Mouse (Mus musculus) neural tube, embryonic 13.5 days (tissue): ENCODE measurements at regions not wholly inside any gene's neighbourhood (a gene's known extent, or its start where the extent isn't known, plus 50 kb on each side); places are given as distances from the start of the nearest gene placed in this dataset.
A peak's percentile ranks its signal among the peaks of the same experiment; 100 is the strongest.

Experiments used
- ATAC-seq: fragments of 200-750 bp; cut with Nextera tagmentation; 2 replicates; pipeline ENCODE4 v1.8.0; 2017; ENCODE audit warnings: low read depth, mild to moderate bottlenecking, moderate TSS enrichment, moderate library complexity
- H3K27ac ChIP-seq: fragments of 300-500 bp; sonication (generic); replicated peaks from 2 replicates; pipeline ENCODE4 v1.5.1; 2015; ENCODE audit warnings: moderate library complexity, mild to moderate bottlenecking, inconsistent platforms
- H3K27me3 ChIP-seq: fragments of 300-500 bp; sonication (generic); 2 replicates; pipeline ENCODE4 v1.6.1; 2015; ENCODE audit warnings: mild to moderate bottlenecking, inconsistent platforms
- H3K36me3 ChIP-seq: fragments of 300-500 bp; sonication (generic); 2 replicates; pipeline ENCODE4 v1.6.1; 2015; ENCODE audit warnings: mild to moderate bottlenecking, inconsistent platforms
- H3K4me1 ChIP-seq: fragments of 300-500 bp; sonication (generic); replicated peaks from 2 replicates; pipeline ENCODE4 v1.6.1; 2015; ENCODE audit warnings: inconsistent platforms
- H3K4me2 ChIP-seq: fragments of 300-500 bp; sonication (generic); 2 replicates; pipeline ENCODE4 v1.6.1; 2015; ENCODE audit warnings: inconsistent platforms, mild to moderate bottlenecking, moderate library complexity
- H3K4me3 ChIP-seq: fragments of 300-500 bp; sonication (generic); 2 replicates; pipeline ENCODE4 v1.5.1; 2015; ENCODE audit warnings: mild to moderate bottlenecking, inconsistent platforms
- H3K9ac ChIP-seq: fragments of 300-500 bp; sonication (generic); 2 replicates; pipeline ENCODE4 v1.6.1; 2015; ENCODE audit warnings: moderate library complexity, mild to moderate bottlenecking, inconsistent platforms
- H3K9me3 ChIP-seq: fragments of 300-500 bp; sonication (generic); 2 replicates; pipeline ENCODE4 v1.6.1; 2016; ENCODE audit warnings: inconsistent platforms
- WGBS: fragments of 180-500 bp; shearing (Covaris S2); methylation state at CpG from one replicate; pipeline ENCODE4 v1.1.7; 2015; 5-methylcytosine and 5-hydroxymethylcytosine counted together

DNA sequence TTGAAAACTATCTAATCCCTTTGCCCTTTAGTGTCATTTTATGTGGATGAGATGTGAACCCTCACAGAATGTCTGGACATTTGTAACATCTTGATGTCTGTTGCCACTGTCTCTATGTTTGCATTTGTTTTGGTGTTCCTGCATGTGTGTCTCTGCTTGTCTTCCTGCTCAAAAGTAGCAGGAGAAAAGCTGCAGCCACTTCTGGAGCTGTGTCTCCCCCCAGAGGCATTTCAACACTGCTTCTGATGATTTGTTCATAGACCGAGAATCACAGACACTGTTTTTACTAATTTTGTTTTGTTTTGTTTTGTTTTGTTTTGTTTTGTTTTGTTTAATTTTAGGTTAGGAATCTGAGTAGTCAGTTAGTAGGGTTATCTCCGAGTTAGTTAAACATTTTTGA, 883.8 kb downstream of the Gbe1 start:
- no peak overlapping the region for H3K4me2 ChIP-seq
- no peaks in the 10 kb centered on the region for H3K4me1 ChIP-seq
- ATAC-seq: no peak
- no peaks in the 10 kb centered on the region for H3K36me3 ChIP-seq
- H3K9ac ChIP-seq: no peak overlapping the region
- H3K9me3 ChIP-seq: no peaks in the 10 kb centered on the region
- WGBS: 79% methylated on average over 2 of the region's 2 CpGs
- H3K27me3 ChIP-seq: no peaks in the 10 kb centered on the region
- H3K27ac ChIP-seq: no peak overlapping the region
- H3K4me3 ChIP-seq: no peak overlapping the region

DNA sequence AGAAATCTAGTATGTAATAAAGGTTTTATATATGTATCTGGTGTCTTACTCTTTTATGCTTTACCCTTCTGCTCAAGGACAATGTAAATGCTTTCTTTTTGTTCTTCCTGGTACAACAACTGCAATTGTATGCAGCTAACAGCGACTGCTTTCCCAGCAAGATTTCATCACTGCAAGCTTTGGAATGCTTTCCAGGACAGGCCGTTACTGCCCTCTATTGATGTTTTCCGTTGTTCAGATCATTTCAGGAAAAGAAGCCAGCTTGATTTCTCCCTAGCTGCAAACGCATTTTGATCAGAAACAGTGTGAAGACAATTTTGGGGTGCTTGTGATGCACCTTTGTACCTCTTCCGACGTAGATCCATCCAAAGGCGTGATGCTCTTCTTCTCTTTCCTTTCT, 895.1 kb downstream of the Gbe1 start:
- Histone ChIP-seq H3K36me3 (no peaks in the 10 kb centered on the region), H3K4me2 (no peak overlapping the region), H3K27ac (no peak overlapping the region), H3K27me3 (no peaks in the 10 kb centered on the region), H3K4me1 (no peaks in the 10 kb centered on the region), H3K9ac (no peak overlapping the region), H3K4me3 (no peak overlapping the region), H3K9me3 (no peaks in the 10 kb centered on the region)
- ATAC-seq: no peak
- WGBS: 60% methylated on average over 7 of the region's 7 CpGs

DNA sequence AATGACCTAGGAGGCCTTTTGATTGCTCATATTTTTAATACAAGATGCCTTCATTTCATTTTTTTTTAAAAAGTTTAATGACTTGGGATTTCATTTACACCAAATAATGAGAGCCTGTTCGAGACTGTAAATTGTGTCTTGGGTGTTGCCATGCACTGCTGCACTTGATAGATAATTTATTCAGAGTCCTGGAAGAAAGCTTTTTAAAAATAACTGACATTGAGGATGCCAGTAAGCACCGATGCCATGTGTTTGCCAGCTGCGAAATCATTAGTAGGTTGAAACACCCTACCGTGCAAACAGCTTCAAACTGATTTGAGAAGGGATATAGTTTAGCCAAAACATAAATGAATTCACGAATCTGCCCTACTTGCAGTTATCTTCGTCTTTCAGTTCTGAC, 910.7 kb downstream of the Gbe1 start:
- H3K4me3 ChIP-seq: no peak overlapping the region
- whole genome bisulfite sequencing: 61% methylated on average over 6 of the region's 6 CpGs
- no peaks in the 10 kb centered on the region for H3K9me3 ChIP-seq
- no peak for ATAC-seq
- H3K27ac ChIP-seq: no peak overlapping the region
- H3K9ac ChIP-seq: no peak overlapping the region
- H3K27me3 ChIP-seq: no peaks in the 10 kb centered on the region
- no peaks in the 10 kb centered on the region for H3K36me3 ChIP-seq
- H3K4me1 ChIP-seq: no peaks in the 10 kb centered on the region
- H3K4me2 ChIP-seq: no peak overlapping the region

DNA sequence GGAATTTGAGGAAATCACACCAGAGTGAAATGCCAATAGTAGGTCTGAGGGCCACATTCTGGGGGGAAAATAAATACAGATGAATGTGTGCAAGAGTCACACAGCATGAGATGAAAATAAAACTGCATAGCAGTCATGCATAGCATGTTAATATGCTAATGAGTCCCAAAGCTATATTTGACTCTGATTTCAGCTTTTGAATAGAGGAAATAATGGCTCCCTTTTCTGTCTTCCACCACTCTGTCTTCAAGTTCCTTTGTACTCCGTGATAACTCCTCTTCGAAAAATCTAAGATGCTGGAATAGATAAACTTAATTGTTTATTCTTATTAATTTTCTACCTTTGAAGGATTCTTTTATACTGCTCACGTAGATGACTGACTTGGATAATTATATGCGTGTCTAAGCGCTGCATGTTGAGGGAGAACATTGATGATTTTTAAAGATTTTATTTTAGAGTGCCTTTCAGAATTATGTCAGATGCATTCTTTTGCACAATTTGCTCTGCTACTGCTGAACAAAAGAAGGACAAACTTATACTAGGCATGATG, 916.4 kb downstream of the Gbe1 start:
- Histone ChIP-seq H3K27me3 (no peaks in the 10 kb centered on the region), H3K4me1 (no peaks in the 10 kb centered on the region), H3K36me3 (no peaks in the 10 kb centered on the region), H3K9me3 (no peaks in the 10 kb centered on the region), H3K9ac (no peak overlapping the region), H3K4me2 (no peak overlapping the region), H3K27ac (no peak overlapping the region), H3K4me3 (no peak overlapping the region)
- 0 out of 2 replicates have a peak, but pooled peaks have one; percentile 36 for ATAC-seq
- WGBS: 65% methylated on average over 5 of the region's 5 CpGs

DNA sequence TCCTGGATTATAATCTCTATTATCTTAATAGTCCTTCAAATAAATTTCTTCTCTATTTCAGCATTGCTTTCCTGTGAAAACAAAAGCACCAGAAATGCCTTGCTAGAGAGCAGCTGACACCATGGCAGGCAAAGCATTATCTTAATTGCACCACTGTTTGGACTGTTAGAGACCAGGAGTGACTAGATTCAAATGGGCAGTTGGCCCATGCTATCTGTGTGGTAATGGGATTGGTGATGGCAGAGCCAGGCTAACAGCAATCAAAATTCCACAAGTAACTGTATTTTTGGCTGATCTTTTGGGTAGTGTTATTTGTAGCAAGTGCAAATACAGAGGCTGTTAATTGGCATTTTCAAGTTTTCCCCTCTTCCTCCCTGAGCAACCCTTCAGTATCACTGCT, 929.3 kb downstream of the Gbe1 start:
- H3K27me3 ChIP-seq: no peaks in the 10 kb centered on the region
- H3K36me3 ChIP-seq: no peaks in the 10 kb centered on the region
- H3K9ac ChIP-seq: no peak overlapping the region
- no peaks in the 10 kb centered on the region for H3K9me3 ChIP-seq
- H3K4me2 ChIP-seq: no peak overlapping the region
- ATAC-seq: no peak
- H3K4me1 ChIP-seq: no peaks in the 10 kb centered on the region
- H3K4me3 ChIP-seq: no peak overlapping the region
- no peak overlapping the region for H3K27ac ChIP-seq

DNA sequence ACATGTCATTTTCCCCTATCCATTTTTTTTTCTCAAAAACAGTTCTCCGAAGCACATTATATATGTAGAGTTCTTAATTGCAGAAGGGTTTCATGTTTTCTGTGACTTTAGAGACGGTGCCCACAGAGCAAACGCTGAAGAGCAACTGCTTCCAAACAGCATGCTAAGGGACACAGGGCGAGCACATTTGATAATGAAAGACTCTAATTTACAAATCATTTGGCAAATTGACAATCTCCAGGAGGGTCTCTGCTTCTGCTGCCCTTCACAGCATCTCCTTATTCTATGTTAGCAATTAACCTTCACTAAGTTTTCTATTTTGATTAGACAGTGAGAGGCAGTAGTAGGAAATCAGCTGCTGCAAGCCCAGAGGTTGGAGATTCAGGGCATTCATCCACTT, 929.7 kb downstream of the Gbe1 start:
- 70% methylated on average over 4 of the region's 4 CpGs for WGBS
- no peak for ATAC-seq

DNA sequence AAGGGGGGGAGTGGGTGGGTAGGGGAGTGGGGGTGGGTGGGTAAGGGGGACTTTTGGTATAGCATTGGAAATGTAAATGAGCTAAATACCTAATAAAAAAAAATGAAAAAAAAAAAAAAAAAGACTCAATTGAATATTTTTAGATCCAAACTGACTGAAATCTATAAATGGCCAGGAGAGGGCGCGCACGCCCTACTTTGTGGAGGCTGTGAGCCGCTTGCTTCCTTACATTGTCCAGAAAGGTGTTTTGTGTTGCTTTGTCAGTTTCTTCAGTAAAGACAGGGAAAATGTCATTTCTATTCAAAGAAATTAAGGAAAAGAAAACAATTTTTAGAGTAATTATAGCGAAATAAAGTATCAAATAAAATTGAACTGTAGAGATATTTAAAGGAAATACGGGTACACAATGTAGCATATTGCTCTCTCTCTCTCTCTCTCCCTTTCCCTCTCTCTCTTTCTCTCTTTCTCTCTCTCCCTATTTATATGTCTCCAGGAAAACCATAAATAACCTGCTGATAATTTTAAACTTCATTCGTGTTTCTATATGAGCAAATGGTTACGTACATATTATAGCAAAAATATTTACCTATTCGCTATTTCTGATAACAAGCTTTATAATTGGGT, 933.9 kb downstream of the Gbe1 start:
- Histone ChIP-seq H3K4me1 (no peaks in the 10 kb centered on the region), H3K27me3 (no peaks in the 10 kb centered on the region), H3K36me3 (no peaks in the 10 kb centered on the region), H3K9me3 (no peaks in the 10 kb centered on the region), H3K9ac (no peak overlapping the region), H3K4me2 (no peak overlapping the region), H3K4me3 (no peak overlapping the region), H3K27ac (no peak overlapping the region)
- 32% methylated on average over 9 of the region's 9 CpGs for WGBS
- ATAC-seq: peak; percentile 75

More for the DNA sequence above, 929.7 kb downstream of the Gbe1 start:
- Histone ChIP-seq H3K4me3 (no peak overlapping the region), H3K27me3 (no peaks in the 10 kb centered on the region), H3K4me1 (no peaks in the 10 kb centered on the region), H3K9me3 (no peaks in the 10 kb centered on the region), H3K27ac (no peak overlapping the region), H3K36me3 (no peaks in the 10 kb centered on the region), H3K4me2 (no peak overlapping the region), H3K9ac (no peak overlapping the region)

DNA sequence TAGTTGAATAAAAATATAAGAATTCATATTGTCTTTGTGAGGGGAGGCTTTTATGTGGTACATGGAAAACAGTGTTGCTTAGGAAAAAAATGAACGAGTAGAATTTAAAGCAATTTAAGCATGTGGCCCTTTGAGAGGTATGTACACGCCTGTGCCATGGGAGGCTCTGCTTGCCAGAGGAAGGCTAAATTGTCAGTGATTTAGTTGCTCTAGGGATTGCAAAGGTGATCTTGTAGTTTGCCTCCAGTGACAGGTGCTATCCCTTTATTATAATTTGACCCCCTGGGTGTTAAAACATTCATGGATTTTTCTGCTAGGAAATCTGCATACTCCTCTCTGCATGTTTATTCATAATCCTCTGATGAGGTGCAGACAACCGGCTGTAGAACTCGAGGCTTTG, 942.0 kb downstream of the Gbe1 start:
- 47% methylated on average over 4 of the region's 4 CpGs for WGBS
- Histone ChIP-seq H3K36me3 (no peaks in the 10 kb centered on the region), H3K9me3 (no peaks in the 10 kb centered on the region), H3K27ac (no peak overlapping the region), H3K4me1 (no peaks in the 10 kb centered on the region), H3K9ac (no peak overlapping the region), H3K4me3 (no peak overlapping the region), H3K27me3 (no peaks in the 10 kb centered on the region), H3K4me2 (no peak overlapping the region)
- no peak for ATAC-seq

DNA sequence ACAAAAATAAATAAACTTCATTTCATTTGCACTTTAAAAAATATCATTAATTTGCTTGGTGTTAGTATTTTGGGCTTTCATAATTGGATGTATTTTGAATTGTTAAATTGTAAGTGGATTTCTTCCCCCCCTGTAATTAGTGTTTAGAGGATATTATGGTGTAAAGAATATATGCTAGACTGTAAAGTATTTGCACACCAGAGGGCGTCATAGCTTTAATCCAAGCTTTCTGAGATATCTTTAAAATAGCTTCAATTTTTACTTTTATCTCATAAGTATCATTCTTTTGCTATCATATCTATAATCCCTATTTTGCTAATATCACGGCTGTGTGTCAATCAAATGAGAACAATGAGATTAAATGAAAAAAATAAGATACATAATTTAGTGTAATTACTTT, 942.4 kb downstream of the Gbe1 start:
- Histone ChIP-seq H3K9me3 (no peaks in the 10 kb centered on the region), H3K9ac (no peak overlapping the region), H3K4me2 (no peak overlapping the region), H3K36me3 (no peaks in the 10 kb centered on the region), H3K27me3 (no peaks in the 10 kb centered on the region), H3K4me1 (no peaks in the 10 kb centered on the region), H3K27ac (no peak overlapping the region), H3K4me3 (no peak overlapping the region)
- WGBS: 74% methylated on average over 2 of the region's 2 CpGs
- no peak for ATAC-seq

DNA sequence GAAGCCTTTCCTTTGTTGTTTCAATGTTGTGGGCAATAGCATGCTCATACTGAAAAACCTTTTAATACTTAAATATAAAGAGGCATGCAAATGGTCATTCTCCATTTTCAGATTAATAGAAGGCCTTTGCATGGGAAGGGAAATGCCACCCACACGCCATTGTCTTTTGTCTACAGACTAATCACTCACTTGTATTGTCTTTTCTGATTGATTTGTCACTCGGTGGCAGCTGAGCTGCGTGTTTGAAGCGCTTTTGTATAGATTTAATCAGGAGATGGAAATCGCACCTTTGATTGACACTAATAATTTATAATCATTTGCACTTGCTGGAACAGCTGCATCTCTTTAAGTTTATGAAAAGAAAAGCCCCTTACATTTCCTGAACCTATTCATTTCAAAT, 953.4 kb downstream of the Gbe1 start:
- Histone ChIP-seq H3K9me3 (no peaks in the 10 kb centered on the region), H3K27ac (no peak overlapping the region), H3K4me2 (no peak overlapping the region), H3K9ac (no peak overlapping the region), H3K36me3 (no peaks in the 10 kb centered on the region), H3K4me1 (0 out of 2 replicates have a peak, but pooled peaks cover 3% of the 10 kb centered on the region), H3K27me3 (no peaks in the 10 kb centered on the region), H3K4me3 (no peak overlapping the region)
- no peak for ATAC-seq
- 26% methylated on average over 5 of the region's 5 CpGs for WGBS
